Mouse (Mus musculus) bone marrow, adult 2 months (tissue): Measurements from ENCODE around the gene Zdbf2. TPM values are rescaled to one million over a fixed set of nuclear protein-coding genes. Genes with fewer than 3 reads are reported as not detected.

ENCODE experiments used
- H3K27ac ChIP-seq: fragments of 200-500 bp; 2 replicates; pipeline ENCODE4 v1.5.1; 2012; ENCODE audit warnings: low read depth, mild to moderate bottlenecking, control low read depth, inconsistent platforms, low read length; ENCODE audit not compliant: control insufficient read depth, poor library complexity, insufficient read depth
- H3K4me1 ChIP-seq: fragments of 200-500 bp; 2 replicates; pipeline ENCODE4 v1.6.1; 2011; ENCODE audit warnings: low read length; ENCODE audit not compliant: control insufficient read depth, insufficient read depth
- H3K4me3 ChIP-seq: fragments of 200-500 bp; replicated peaks from 2 replicates; pipeline ENCODE3; 2011; ENCODE audit warnings: mild to moderate bottlenecking, low read depth, low read length, control low read depth; ENCODE audit not compliant: control insufficient read depth
- CTCF ChIP-seq: fragments of 200-500 bp; IDR thresholded peaks from 2 replicates; pipeline ENCODE4 v1.5.1; 2011; ENCODE audit warnings: low read length, control low read depth; ENCODE audit not compliant: control insufficient read depth, insufficient read depth
- POLR2A ChIP-seq: fragments of 200-500 bp; IDR thresholded peaks from 2 replicates; pipeline ENCODE4 v1.6.1; 2011; ENCODE audit warnings: low read depth, mild to moderate bottlenecking, control low read depth, low read length, borderline replicate concordance; ENCODE audit not compliant: control insufficient read depth
- WGBS: fragments of 180-500 bp; shearing (Covaris S2); methylation state at CpG from one replicate; pipeline ENCODE4 v1.1.7; 2018; 5-methylcytosine and 5-hydroxymethylcytosine counted together
- polyA plus RNA-seq: library from polyadenylated mRNA; stranded (reverse); fragments of >200 nt; gene quantifications from 2 replicates; pipeline ENCODE4 v1.2.4, GENCODE M21; 2011; ENCODE audit warnings: low replicate concordance; ENCODE audit not compliant: missing spikeins, insufficient read depth, insufficient read length

Zdbf2 gene
- polyA plus RNA-seq, 1 experiment = 1.1 TPM

GRCm38 (mm10) chr1:63247831-63248359, 25.2 kb upstream of the Zdbf2 start:
- Histone ChIP-seq H3K27ac (no peak overlapping the region), H3K4me3 (no peak overlapping the region), H3K4me1 (no peaks in the 10 kb centered on the region)
- 5% methylated on average over 18 of the region's 18 CpGs for WGBS
- TF ChIP-seq POLR2A (no peak), CTCF (no peak)

GRCm38 (mm10) chr1:63248360-63248851, 24.7 kb upstream of the Zdbf2 start:
- Histone ChIP-seq H3K27ac (no peak overlapping the region), H3K4me3 (no peak overlapping the region), H3K4me1 (no peaks in the 10 kb centered on the region)
- TF ChIP-seq POLR2A (no peak), CTCF (no peak)
- 7% methylated on average over 44 of the region's 44 CpGs for WGBS

- Histone ChIP-seq H3K4me3 (no peak overlapping the region), H3K27ac (no peak overlapping the region), H3K4me1 (no peaks in the 10 kb centered on the region)
- no peak for TF ChIP-seq POLR2A
- no peak for TF ChIP-seq CTCF
- WGBS = 42% methylated on average over 4 of the region's 4 CpGs
Measured at GRCm38 (mm10) chr1:63249261-63249660, 23.8 kb upstream of the Zdbf2 start.

- no peak overlapping the region for H3K4me3 ChIP-seq
- TF ChIP-seq POLR2A (no peak), CTCF (no peak)
- 44% methylated on average over 24 of the region's 24 CpGs for WGBS
- no peaks in the 10 kb centered on the region for H3K4me1 ChIP-seq
- H3K27ac ChIP-seq = no peak overlapping the region
Measured at GRCm38 (mm10) chr1:63252351-63253209, 20.5 kb upstream of the Zdbf2 start.

GRCm38 (mm10) chr1:63253291-63253690, 19.8 kb upstream of the Zdbf2 start:
- no peak for TF ChIP-seq CTCF
- no peak for TF ChIP-seq POLR2A
- Histone ChIP-seq H3K4me3 (no peak overlapping the region), H3K27ac (no peak overlapping the region), H3K4me1 (no peaks in the 10 kb centered on the region)
- 41% methylated on average over 5 of the region's 5 CpGs for WGBS

GRCm38 (mm10) chr1:63255101-63255500, 18.0 kb upstream of the Zdbf2 start:
- Histone ChIP-seq H3K4me1 (no peaks in the 10 kb centered on the region), H3K27ac (no peak overlapping the region), H3K4me3 (no peak overlapping the region)
- 31% methylated on average over 4 of the region's 4 CpGs for WGBS
- TF ChIP-seq POLR2A (no peak), CTCF (no peak)

- no peak overlapping the region for H3K27ac ChIP-seq
- TF ChIP-seq CTCF (no peak), POLR2A (no peak)
- 35% methylated on average over 5 of the region's 5 CpGs for WGBS
- H3K4me1 ChIP-seq = no peaks in the 10 kb centered on the region
- no peak overlapping the region for H3K4me3 ChIP-seq
Measured at GRCm38 (mm10) chr1:63256083-63256482, 17.0 kb upstream of the Zdbf2 start.

- Histone ChIP-seq H3K4me1 (no peaks in the 10 kb centered on the region), H3K27ac (no peak overlapping the region), H3K4me3 (no peak overlapping the region)
- WGBS = 44% methylated on average over 2 of the region's 2 CpGs
- TF ChIP-seq CTCF (no peak), POLR2A (no peak)
Measured at GRCm38 (mm10) chr1:63258501-63258900, 14.6 kb upstream of the Zdbf2 start.
